Mouse (Mus musculus): Measurements from ENCODE around the gene Dio1. TPM values are rescaled to one million over a fixed set of nuclear protein-coding genes. Genes with fewer than 3 reads are reported as not detected.

Gene Dio1
- polyA plus RNA-seq, 1 experiment from 2014 or later, result 0.16 TPM

DNA sequence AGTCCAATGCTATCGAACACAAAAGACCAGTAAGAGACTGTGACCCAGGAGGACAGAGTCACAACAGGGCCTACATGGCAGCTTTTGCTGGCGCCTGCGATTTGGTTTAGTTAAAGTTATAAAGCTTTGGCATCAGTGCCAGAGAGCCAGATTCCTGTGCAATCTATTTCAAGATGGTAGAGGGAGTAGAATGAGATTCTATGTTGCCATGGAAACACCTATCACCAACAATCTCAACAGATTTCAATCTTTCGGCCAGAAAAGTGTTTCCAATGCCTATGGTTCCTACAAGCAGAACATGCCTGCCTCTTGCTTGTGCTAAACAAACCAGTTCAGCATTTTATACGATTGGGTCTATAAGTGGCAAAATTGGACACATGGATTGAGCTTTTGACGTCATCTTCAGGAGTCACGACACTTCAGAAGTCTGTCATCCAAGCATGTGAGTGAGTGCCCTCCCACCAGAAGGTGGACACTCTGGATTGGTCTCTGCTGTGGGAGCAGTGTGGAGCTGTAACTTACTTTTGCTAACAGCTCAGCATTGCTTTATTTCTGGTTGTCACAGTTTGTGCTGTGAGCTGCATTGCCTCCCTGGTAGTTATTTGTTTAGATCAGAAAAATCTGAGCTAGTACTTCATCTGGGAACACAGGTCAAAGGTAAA is 15.2 kb downstream of the Dio1 start:
- ATAC-seq (ENCODE audit: low read depth), result no peak
- H3K9me3 ChIP-seq (ENCODE audit: control insufficient read depth, low read length), result no peaks in the 10 kb centered on the region
- WGBS, result 67% methylated on average over 7 of the region's 7 CpGs

DNA sequence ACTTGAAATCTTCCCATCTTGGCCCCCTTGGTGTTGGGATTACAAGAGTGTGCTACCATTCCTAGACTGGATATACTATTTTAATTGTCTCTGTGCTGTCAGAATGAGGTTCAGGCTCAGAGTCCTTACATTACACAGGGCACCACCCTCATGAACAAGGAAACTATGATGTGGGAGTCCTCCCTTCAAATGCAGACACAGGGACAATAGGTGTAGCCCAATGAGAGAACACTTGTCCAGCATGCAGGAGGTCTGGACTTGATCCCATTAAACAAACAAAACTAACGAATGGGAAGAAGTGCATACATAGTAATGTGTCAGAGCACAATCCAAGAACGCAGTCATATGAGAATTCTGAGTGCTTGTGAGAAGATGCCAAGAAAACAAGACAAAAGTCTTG is 19.5 kb downstream of the Dio1 start:
- WGBS, result 46% methylated on average over 2 of the region's 2 CpGs
- no peaks in the 10 kb centered on the region for H3K4me1 ChIP-seq (replicated peaks; ENCODE audit: control insufficient read depth, insufficient read depth, low read length)

More for the DNA sequence above, 15.2 kb downstream of the Dio1 start:
- Histone ChIP-seq H3K27ac (ENCODE audit: low read length) (no peak overlapping the region), H3K9ac (ENCODE audit: low read length) (no peak overlapping the region), H3K4me1 (replicated peaks; ENCODE audit: control insufficient read depth, insufficient read depth, low read length) (no peaks in the 10 kb centered on the region), H3K36me3 (ENCODE audit: control insufficient read depth, insufficient read depth, low read length) (no peaks in the 10 kb centered on the region), H3K4me3 (ENCODE audit: low read length) (no peak overlapping the region), H3K4me2 (ENCODE audit: low read depth, low read length) (no peak overlapping the region), H3K27me3 (ENCODE audit: control insufficient read depth, insufficient read depth, low read depth, low read length) (no peaks in the 10 kb centered on the region)

DNA sequence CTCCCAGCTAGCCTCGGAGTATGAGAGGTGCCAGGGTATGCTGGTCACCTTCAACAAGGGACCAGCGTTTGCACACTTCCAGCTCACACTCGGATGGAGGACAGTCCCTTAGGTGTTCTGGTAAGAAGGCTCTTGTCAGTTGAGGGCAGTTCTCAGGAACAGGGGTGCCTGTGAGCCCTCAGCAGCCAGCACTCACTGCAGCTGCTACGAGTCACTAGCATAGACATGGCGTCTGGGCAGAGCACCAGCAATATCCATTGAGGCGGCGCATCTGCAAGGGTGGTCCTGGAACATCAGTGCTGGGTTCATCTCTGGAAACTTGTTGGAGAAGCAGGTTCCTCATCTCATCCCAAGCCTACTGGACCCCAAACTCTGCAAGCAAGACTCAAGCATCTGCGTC is 20.6 kb downstream of the Dio1 start:
- Histone ChIP-seq H3K9me3 (ENCODE audit: control insufficient read depth, low read length) (no peaks in the 10 kb centered on the region), H3K27ac (ENCODE audit: low read length) (no peak overlapping the region), H3K27me3 (ENCODE audit: control insufficient read depth, insufficient read depth, low read depth, low read length) (no peaks in the 10 kb centered on the region), H3K4me2 (ENCODE audit: low read depth, low read length) (no peak overlapping the region), H3K4me1 (replicated peaks; ENCODE audit: control insufficient read depth, insufficient read depth, low read length) (no peaks in the 10 kb centered on the region), H3K4me3 (ENCODE audit: low read length) (no peak overlapping the region), H3K36me3 (ENCODE audit: control insufficient read depth, insufficient read depth, low read length) (no peaks in the 10 kb centered on the region), H3K9ac (ENCODE audit: low read length) (no peak overlapping the region)
- 91% methylated on average over 8 of the region's 8 CpGs for WGBS
- ATAC-seq (ENCODE audit: low read depth), result no peak

More for the DNA sequence above, 19.5 kb downstream of the Dio1 start:
- Histone ChIP-seq H3K27ac (ENCODE audit: low read length) (no peak overlapping the region), H3K9ac (ENCODE audit: low read length) (no peak overlapping the region), H3K9me3 (ENCODE audit: control insufficient read depth, low read length) (no peaks in the 10 kb centered on the region), H3K36me3 (ENCODE audit: control insufficient read depth, insufficient read depth, low read length) (no peaks in the 10 kb centered on the region), H3K27me3 (ENCODE audit: control insufficient read depth, insufficient read depth, low read depth, low read length) (no peaks in the 10 kb centered on the region), H3K4me2 (ENCODE audit: low read depth, low read length) (no peak overlapping the region), H3K4me3 (ENCODE audit: low read length) (no peak overlapping the region)
- no peak for ATAC-seq (ENCODE audit: low read depth)

DNA sequence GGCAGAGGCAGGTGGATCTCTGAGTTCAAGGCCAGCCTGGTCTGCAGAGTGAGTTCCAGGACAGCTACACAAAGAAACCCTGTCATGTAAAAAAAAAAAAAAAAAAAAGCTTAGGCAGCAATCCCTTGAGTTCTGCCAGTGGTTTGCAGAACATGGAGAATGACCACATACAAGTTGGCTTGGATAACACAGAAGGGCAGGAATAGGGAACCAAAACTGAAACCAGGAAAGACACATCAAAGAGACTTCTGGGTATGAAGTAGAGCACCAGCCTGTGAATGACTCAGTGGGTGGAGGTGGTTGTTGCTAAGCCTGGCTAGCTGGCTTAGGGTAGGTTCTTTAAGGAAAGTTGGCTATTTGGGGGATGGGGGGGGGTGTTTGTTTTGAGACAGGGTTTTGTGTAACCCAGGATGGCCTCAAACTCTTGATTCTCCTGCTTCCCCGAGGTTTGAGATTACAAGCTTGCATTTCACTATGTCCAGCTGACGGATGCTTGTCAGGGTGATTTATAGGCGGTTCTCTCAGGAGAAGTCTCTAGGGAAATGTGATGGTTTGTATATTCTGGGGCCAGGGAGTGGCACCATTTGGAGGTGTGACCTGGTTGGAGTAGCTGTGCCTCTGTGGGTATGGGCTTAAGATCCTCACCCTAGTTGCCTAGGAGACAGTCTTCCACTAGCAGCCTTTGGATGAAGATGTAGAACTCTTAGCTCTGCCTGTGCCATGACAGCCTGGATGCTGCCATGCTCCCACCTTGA is 21.3 kb downstream of the Dio1 start:
- Histone ChIP-seq H3K4me3 (ENCODE audit: low read length) (no peak overlapping the region), H3K27me3 (ENCODE audit: control insufficient read depth, insufficient read depth, low read depth, low read length) (no peaks in the 10 kb centered on the region), H3K27ac (ENCODE audit: low read length) (no peak overlapping the region), H3K36me3 (ENCODE audit: control insufficient read depth, insufficient read depth, low read length) (no peaks in the 10 kb centered on the region), H3K9ac (ENCODE audit: low read length) (no peak overlapping the region), H3K9me3 (ENCODE audit: control insufficient read depth, low read length) (no peaks in the 10 kb centered on the region), H3K4me1 (replicated peaks; ENCODE audit: control insufficient read depth, insufficient read depth, low read length) (no peaks in the 10 kb centered on the region), H3K4me2 (ENCODE audit: low read depth, low read length) (no peak overlapping the region)
- 43% methylated on average over 3 of the region's 3 CpGs for WGBS
- no peak for ATAC-seq (ENCODE audit: low read depth)

DNA sequence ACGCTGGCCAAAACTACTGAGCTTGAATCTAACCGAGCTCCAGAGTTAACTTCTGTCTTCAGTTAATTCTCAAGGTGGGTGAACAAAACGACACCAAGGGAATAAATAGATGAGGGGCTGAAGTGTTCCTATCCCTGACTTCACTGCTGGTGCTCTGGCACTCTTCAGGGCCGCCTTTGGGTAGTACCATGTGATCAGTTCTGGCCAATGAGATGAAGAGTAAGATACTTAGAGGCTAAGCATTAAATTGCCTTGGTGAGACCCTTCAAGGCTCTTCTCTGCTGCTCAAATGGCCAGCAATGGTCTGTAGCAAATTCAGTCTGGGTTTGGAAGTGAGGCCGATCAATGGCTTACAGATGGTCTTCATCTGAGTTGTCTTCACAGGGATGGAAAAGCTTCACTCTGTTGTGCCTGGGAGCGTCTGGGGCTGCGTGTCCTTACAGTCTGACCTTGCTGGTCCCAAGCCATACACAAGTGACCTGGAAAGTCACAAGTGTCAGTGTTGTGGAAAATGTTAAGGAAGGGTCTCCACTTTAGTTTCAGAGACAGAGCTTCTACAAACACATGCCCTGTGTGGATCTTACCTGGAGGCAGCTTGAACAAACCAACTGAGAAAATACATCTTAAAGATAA is 26.0 kb downstream of the Dio1 start:
- peaks cover 4% of the 10 kb centered on the region; the same call in 1 of the 2 replicates for H3K36me3 ChIP-seq (ENCODE audit: control insufficient read depth, insufficient read depth, low read length)
- no peak for ATAC-seq (ENCODE audit: low read depth)
- H3K4me3 ChIP-seq (ENCODE audit: low read length), result no peak overlapping the region
- no peaks in the 10 kb centered on the region for H3K9me3 ChIP-seq (ENCODE audit: control insufficient read depth, low read length)
- H3K27me3 ChIP-seq (ENCODE audit: control insufficient read depth, insufficient read depth, low read depth, low read length), result no peaks in the 10 kb centered on the region
- no peak overlapping the region for H3K27ac ChIP-seq (ENCODE audit: low read length)
- 81% methylated on average over 7 of the region's 7 CpGs for WGBS
- no peak overlapping the region for H3K4me2 ChIP-seq (ENCODE audit: low read depth, low read length)
- no peaks in the 10 kb centered on the region for H3K4me1 ChIP-seq (replicated peaks; ENCODE audit: control insufficient read depth, insufficient read depth, low read length)
- no peak overlapping the region for H3K9ac ChIP-seq (ENCODE audit: low read length)

DNA sequence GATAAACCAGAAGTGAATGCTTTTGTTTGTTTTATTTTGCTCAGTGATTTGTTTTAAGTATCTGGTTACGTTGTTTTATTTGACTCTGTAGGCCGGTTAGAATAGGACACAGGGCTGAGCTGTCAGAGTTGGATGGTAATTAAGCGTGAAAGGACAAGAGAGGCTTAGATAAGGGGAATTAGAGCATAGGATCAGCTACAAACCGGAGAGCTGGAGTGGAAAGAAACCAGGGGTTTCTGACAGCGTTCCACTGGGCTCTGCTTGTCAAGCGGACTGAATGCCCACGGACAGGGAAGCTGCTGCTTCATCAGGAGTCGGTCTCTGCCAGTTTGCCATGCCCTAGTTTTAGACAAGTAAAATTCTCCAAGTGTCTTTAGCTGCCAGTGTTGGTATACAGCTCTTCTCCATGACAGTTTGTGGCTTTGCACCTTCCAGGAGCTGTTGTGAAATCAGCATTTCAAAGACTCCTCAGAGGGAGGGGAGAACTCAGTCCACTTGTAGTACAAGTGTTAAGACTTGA is 28.7 kb downstream of the Dio1 start:
- H3K4me1 ChIP-seq (replicated peaks; ENCODE audit: control insufficient read depth, insufficient read depth, low read length), result no peaks in the 10 kb centered on the region
- no peak overlapping the region for H3K27ac ChIP-seq (ENCODE audit: low read length)
- H3K4me2 ChIP-seq (ENCODE audit: low read depth, low read length), result no peak overlapping the region
- H3K4me3 ChIP-seq (ENCODE audit: low read length), result no peak overlapping the region
- ATAC-seq (ENCODE audit: low read depth), result no peak
- H3K27me3 ChIP-seq (ENCODE audit: control insufficient read depth, insufficient read depth, low read depth, low read length), result no peaks in the 10 kb centered on the region
- no peaks in the 10 kb centered on the region for H3K9me3 ChIP-seq (ENCODE audit: control insufficient read depth, low read length)
- WGBS, result 26% methylated on average over 8 of the region's 8 CpGs
- H3K36me3 ChIP-seq (ENCODE audit: control insufficient read depth, insufficient read depth, low read length), result peaks cover 4% of the 10 kb centered on the region; the same call in 1 of the 2 replicates
- no peak overlapping the region for H3K9ac ChIP-seq (ENCODE audit: low read length)

DNA sequence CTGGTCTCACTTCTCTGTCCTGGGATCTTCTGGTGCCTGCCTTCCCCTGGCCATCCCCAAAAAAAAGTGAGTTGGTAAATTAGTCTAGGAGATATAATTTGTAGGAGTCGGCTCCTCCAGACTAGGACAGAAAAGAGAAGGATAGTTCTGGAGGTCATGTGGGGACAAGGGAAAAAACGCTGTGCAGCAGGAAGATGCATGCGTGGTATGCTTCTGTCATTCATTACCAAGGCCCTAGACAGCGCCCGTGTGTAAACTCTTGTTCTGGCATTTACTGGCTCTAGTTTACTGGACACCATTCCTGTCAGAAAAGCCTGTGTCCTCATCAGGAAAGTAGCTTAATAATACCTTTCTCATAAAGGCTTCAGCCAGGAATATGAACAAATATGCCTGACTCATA is 32.5 kb downstream of the Dio1 start:
- Histone ChIP-seq H3K4me3 (ENCODE audit: low read length) (no peak overlapping the region), H3K9ac (ENCODE audit: low read length) (no peak overlapping the region), H3K27me3 (ENCODE audit: control insufficient read depth, insufficient read depth, low read depth, low read length) (no peaks in the 10 kb centered on the region), H3K36me3 (ENCODE audit: control insufficient read depth, insufficient read depth, low read length) (no peaks in the 10 kb centered on the region), H3K4me2 (ENCODE audit: low read depth, low read length) (no peak overlapping the region), H3K4me1 (replicated peaks; ENCODE audit: control insufficient read depth, insufficient read depth, low read length) (no peaks in the 10 kb centered on the region), H3K9me3 (ENCODE audit: control insufficient read depth, low read length) (no peaks in the 10 kb centered on the region), H3K27ac (ENCODE audit: low read length) (no peak overlapping the region)
- ATAC-seq (ENCODE audit: low read depth), result no peak
- 67% methylated on average over 5 of the region's 5 CpGs for WGBS

DNA sequence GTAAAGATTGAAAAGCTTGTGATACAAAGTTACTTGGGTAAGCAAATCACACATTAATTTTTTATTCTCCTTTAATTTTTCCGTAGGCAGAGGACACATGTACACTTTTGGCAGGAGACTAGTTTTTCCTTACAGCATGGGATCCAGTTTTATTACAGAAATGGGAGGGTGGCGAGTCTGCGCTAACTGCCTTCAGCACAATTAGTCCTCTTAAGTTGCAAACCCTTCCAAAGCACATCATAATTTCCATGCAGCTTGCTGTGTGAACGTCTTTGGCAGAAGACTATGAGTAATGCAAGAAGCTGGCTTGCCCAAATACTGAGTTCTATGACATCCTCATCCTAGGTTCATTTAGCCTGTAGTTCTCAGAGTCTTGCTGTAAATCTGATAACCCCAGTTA is 33.3 kb downstream of the Dio1 start:
- Histone ChIP-seq H3K36me3 (ENCODE audit: control insufficient read depth, insufficient read depth, low read length) (no peaks in the 10 kb centered on the region), H3K4me3 (ENCODE audit: low read length) (no peak overlapping the region), H3K27ac (ENCODE audit: low read length) (no peak overlapping the region), H3K27me3 (ENCODE audit: control insufficient read depth, insufficient read depth, low read depth, low read length) (no peaks in the 10 kb centered on the region), H3K4me2 (ENCODE audit: low read depth, low read length) (no peak overlapping the region), H3K9ac (ENCODE audit: low read length) (no peak overlapping the region), H3K4me1 (replicated peaks; ENCODE audit: control insufficient read depth, insufficient read depth, low read length) (no peaks in the 10 kb centered on the region), H3K9me3 (ENCODE audit: control insufficient read depth, low read length) (no peaks in the 10 kb centered on the region)
- 66% methylated on average over 4 of the region's 4 CpGs for WGBS
- ATAC-seq (ENCODE audit: low read depth), result no peak

DNA sequence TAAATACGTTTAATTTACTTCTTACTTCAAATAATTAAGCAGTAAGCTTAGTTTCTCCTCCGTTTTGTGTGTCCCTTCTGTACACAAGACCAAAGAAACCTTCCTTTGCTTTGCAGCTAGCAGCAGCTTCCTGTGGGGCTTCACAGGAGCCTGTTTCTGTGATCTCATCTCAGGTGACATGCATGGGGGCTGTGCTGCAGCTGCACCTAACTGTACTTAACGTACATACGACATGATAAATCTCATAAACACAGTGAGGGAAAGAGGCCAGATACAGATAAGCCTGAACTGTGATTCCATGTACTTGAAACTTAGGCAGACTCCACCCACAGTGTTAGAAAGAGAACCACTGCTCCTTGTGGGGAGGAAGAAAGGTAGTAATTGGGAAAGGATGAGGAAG is 47.0 kb downstream of the Dio1 start:
- H3K9ac ChIP-seq (ENCODE audit: low read length), result no peak overlapping the region
- ATAC-seq (ENCODE audit: low read depth), result no peak
- WGBS, result 34% methylated on average over 4 of the region's 4 CpGs
- no peak overlapping the region for H3K4me3 ChIP-seq (ENCODE audit: low read length)
- no peak overlapping the region for H3K4me2 ChIP-seq (ENCODE audit: low read depth, low read length)
- no peaks in the 10 kb centered on the region for H3K27me3 ChIP-seq (ENCODE audit: control insufficient read depth, insufficient read depth, low read depth, low read length)
- peaks cover 3% of the 10 kb centered on the region for H3K36me3 ChIP-seq (ENCODE audit: control insufficient read depth, insufficient read depth, low read length)
- no peak overlapping the region for H3K27ac ChIP-seq (ENCODE audit: low read length)
- peaks cover 3% of the 10 kb centered on the region; the same call in 1 of the 2 replicates for H3K9me3 ChIP-seq (ENCODE audit: control insufficient read depth, low read length)
- H3K4me1 ChIP-seq (replicated peaks; ENCODE audit: control insufficient read depth, insufficient read depth, low read length), result no peaks in the 10 kb centered on the region

Measured in lung, embryonic 16.5 days (tissue).